Mouse (Mus musculus): ENCODE results near the gene Awat2. TPM values are rescaled to one million over a fixed set of nuclear protein-coding genes. Genes with fewer than 3 reads are reported as not detected.

The Awat2 gene
- total RNA-seq, 2 experiments from 2014 or later = not detected

Small RNA genes within 50 kb of the gene (microRNA-seq; reads per million reads assigned to microRNA genes)
- gene Mir676 = 4,740 reads per million, percentile 91 among the genes with 10 or more reads in this experiment

Other genes starting within 250 kb of the Awat2 start
- gene Otud6a, start 13.7 kb downstream of the Awat2 start, total RNA-seq (2021) = not detected
- 10 to 100 TPM; 31.4 to 31.8 TPM for gene Igbp1, start 51.6 kb upstream of the Awat2 start, total RNA-seq (2021)
- not detected for gene Dgat2l6, start 82.1 kb upstream of the Awat2 start, total RNA-seq (2021)
- gene Awat1, start 129.5 kb upstream of the Awat2 start, total RNA-seq (2021) = not detected
- under 1 TPM in 1 of 2 experiments, not detected in 1; 0.10 TPM for gene P2ry4, start 152.2 kb upstream of the Awat2 start, total RNA-seq (2021)
- gene Arr3, start 162.8 kb upstream of the Awat2 start, total RNA-seq (2021) = under 1 TPM in 1 of 2 experiments, not detected in 1; 0.36 TPM
- 1 to 10 TPM; 2.5 to 3.4 TPM for gene Kif4, start 183.0 kb upstream of the Awat2 start, total RNA-seq (2021)
- 10 to 100 TPM; 29.6 to 37.0 TPM for gene Pdzd11, start 183.9 kb upstream of the Awat2 start, total RNA-seq (2021)

Measured in left cerebral cortex, postnatal 10 days (tissue).